Mouse (Mus musculus) erythroblast, embryonic 14.5 days (primary cell): ENCODE measurements around the gene Gm17617.

Experiments
- GATA1 ChIP-seq: IDR thresholded peaks from 2 replicates; pipeline ENCODE4 v1.6.1; 2012; ENCODE audit warnings: low read length, inconsistent platforms, mixed read lengths
- TAL1 ChIP-seq: IDR thresholded peaks from 3 replicates; pipeline ENCODE4 v1.6.1; 2012; ENCODE audit warnings: low read length, inconsistent platforms, mixed read lengths

DNA sequence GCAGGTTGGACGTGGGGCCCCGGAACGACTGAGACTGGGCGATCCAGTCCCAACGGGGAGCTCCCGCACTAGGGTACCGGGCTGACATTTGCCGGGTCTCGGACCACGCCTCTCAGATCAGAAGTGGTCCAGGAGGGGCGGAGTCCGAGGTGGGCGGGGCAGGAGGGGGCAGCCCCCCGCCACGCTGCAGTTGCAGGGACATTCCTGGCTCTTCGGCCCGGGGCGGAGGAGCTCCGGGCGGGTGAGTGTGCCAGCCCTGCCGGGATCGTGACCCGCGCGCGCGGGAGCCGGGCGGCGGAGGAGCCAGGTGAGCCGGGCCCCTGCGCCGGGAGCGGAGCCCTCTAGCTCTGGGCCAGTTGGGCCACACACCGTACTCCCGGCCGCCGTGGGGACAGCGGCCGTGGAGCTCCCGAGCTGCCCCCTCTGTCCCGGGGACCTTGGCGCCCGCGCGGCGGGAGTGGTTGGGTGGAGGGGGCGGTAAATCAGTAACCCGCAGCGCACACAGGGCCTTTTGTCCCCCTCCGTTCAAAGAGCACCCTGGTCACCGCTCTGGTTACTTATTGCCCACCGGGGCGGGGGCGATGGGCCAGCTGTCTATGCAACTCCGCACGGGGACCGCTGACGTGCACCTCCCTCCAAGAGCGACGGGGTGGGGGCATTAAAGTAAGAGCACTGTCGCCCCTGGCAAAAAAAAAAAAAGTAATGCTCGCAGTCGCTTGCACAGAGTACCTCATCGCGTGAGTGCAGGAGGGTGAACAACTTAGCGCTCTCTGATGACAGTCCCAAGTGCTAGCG lies 19.5 kb upstream of the Gm17617 start, which contains the start of gene Fgfr4:
- TF ChIP-seq TAL1, result no peak
- no peak for TF ChIP-seq GATA1
